Mouse (Mus musculus) embryo, embryonic 9.5 days (tissue): ENCODE measurements at regions not wholly inside any gene's neighbourhood (a gene's known extent, or its start where the extent isn't known, plus 50 kb on each side); places are given as distances from the start of the nearest gene placed in this dataset.

ENCODE experiments used
- DNase-seq: peaks from one replicate; pipeline ENCODE4 v3.0.0-alpha.2; 2017; ENCODE audit errors: extremely low spot score

GRCm38 (mm10) chr5:120315116-120315515 is 116.4 kb upstream of the Lhx5 start:
- no peak for DNase-seq

- no peak for DNase-seq
These were observed 112.5 kb upstream of the Lhx5 start for GRCm38 (mm10) chr5:120318951-120319350.

- DNase-seq, result peak; percentile 61
These were observed 109.3 kb upstream of the Lhx5 start for GRCm38 (mm10) chr5:120322031-120322731.

- DNase-seq, result peak; percentile 19
These were observed 108.7 kb upstream of the Lhx5 start for GRCm38 (mm10) chr5:120322732-120323316.

GRCm38 (mm10) chr5:120324111-120324510 is 107.4 kb upstream of the Lhx5 start:
- no peak for DNase-seq

GRCm38 (mm10) chr5:120325386-120325910 is 106.1 kb upstream of the Lhx5 start:
- no peak for DNase-seq

GRCm38 (mm10) chr5:120332030-120332429 is 99.5 kb upstream of the Lhx5 start:
- DNase-seq, result no peak

- DNase-seq, result no peak
These were observed 92.3 kb upstream of the Lhx5 start for GRCm38 (mm10) chr5:120339162-120339561.

GRCm38 (mm10) chr5:120340696-120341231 is 90.7 kb upstream of the Lhx5 start:
- DNase-seq, result no peak

GRCm38 (mm10) chr5:120350461-120350860 is 81.0 kb upstream of the Lhx5 start:
- DNase-seq, result no peak

- DNase-seq, result no peak
These were observed 79.7 kb upstream of the Lhx5 start for GRCm38 (mm10) chr5:120351827-120352226.

GRCm38 (mm10) chr5:120353657-120354056 is 77.8 kb upstream of the Lhx5 start:
- DNase-seq, result no peak

GRCm38 (mm10) chr5:120356950-120357349 is 74.5 kb upstream of the Lhx5 start:
- DNase-seq, result no peak

- DNase-seq, result peak; percentile 17
These were observed 73.3 kb upstream of the Lhx5 start for GRCm38 (mm10) chr5:120358084-120358690.

GRCm38 (mm10) chr5:120365950-120366467 is 65.5 kb upstream of the Lhx5 start:
- DNase-seq, result no peak

GRCm38 (mm10) chr5:120368797-120369196 is 62.7 kb upstream of the Lhx5 start:
- no peak for DNase-seq

GRCm38 (mm10) chr5:120371176-120371819 is 60.2 kb upstream of the Lhx5 start:
- DNase-seq, result peak; percentile 36

- DNase-seq, result no peak
These were observed 58.1 kb upstream of the Lhx5 start for GRCm38 (mm10) chr5:120373426-120373825.
